Mouse (Mus musculus): ENCODE measurements at regions not wholly inside any gene's neighbourhood (a gene's known extent, or its start where the extent isn't known, plus 50 kb on each side); places are given as distances from the start of the nearest gene placed in this dataset.

- Histone ChIP-seq H3K4me1 (ENCODE audit: control insufficient read depth, insufficient read depth, insufficient read length, low read length) (no peaks in the 10 kb centered on the region), H3K36me3 (ENCODE audit: control insufficient read depth, insufficient read depth, low read length) (no peaks in the 10 kb centered on the region), H3K27ac (ENCODE audit: insufficient read depth, low read depth, low read length) (no peak overlapping the region), H3K4me3 (ENCODE audit: low read depth, low read length) (no peak overlapping the region), H3K27me3 (ENCODE audit: control insufficient read depth, insufficient read depth, low read length) (no peaks in the 10 kb centered on the region)
- no peak for TF ChIP-seq POLR2A (IDR thresholded peaks at IDR 0.05; ENCODE audit: low read depth, low read length)
- TF ChIP-seq CTCF (IDR thresholded peaks at IDR 0.05; ENCODE audit: extremely low read depth, insufficient read length, insufficient replicate concordance, low read depth, low read length): no peak
These were observed 1036.6 kb upstream of the Gm7489 start for GRCm38 (mm10) chr15:52848132-52848531.

- no peaks in the 10 kb centered on the region for H3K27me3 ChIP-seq (ENCODE audit: control insufficient read depth, insufficient read depth, low read length)
- H3K4me1 ChIP-seq (ENCODE audit: control insufficient read depth, insufficient read depth, insufficient read length, low read length): no peaks in the 10 kb centered on the region
- 80% methylated on average over 4 of the region's 4 CpGs for WGBS
- no peaks in the 10 kb centered on the region for H3K36me3 ChIP-seq (ENCODE audit: control insufficient read depth, insufficient read depth, low read length)
- H3K27ac ChIP-seq (ENCODE audit: insufficient read depth, low read depth, low read length): no peak overlapping the region
- TF ChIP-seq CTCF (IDR thresholded peaks at IDR 0.05; ENCODE audit: extremely low read depth, insufficient read length, insufficient replicate concordance, low read depth, low read length): no peak
- no peak for TF ChIP-seq POLR2A (IDR thresholded peaks at IDR 0.05; ENCODE audit: low read depth, low read length)
- H3K4me3 ChIP-seq (ENCODE audit: low read depth, low read length): no peak overlapping the region
These were observed 1026.0 kb upstream of the Gm7489 start for GRCm38 (mm10) chr15:52858682-52859081.

- Histone ChIP-seq H3K4me3 (ENCODE audit: low read depth, low read length) (no peak overlapping the region), H3K27ac (ENCODE audit: insufficient read depth, low read depth, low read length) (no peak overlapping the region), H3K36me3 (ENCODE audit: control insufficient read depth, insufficient read depth, low read length) (no peaks in the 10 kb centered on the region), H3K4me1 (ENCODE audit: control insufficient read depth, insufficient read depth, insufficient read length, low read length) (no peaks in the 10 kb centered on the region), H3K27me3 (ENCODE audit: control insufficient read depth, insufficient read depth, low read length) (no peaks in the 10 kb centered on the region)
- TF ChIP-seq CTCF (IDR thresholded peaks at IDR 0.05; ENCODE audit: extremely low read depth, insufficient read length, insufficient replicate concordance, low read depth, low read length) (no peak), POLR2A (IDR thresholded peaks at IDR 0.05; ENCODE audit: low read depth, low read length) (no peak)
- 75% methylated on average over 4 of the region's 4 CpGs for WGBS
These were observed 1021.2 kb upstream of the Gm7489 start for GRCm38 (mm10) chr15:52863494-52863893.

GRCm38 (mm10) chr15:52892244-52892950 is 992.3 kb upstream of the Gm7489 start:
- no peaks in the 10 kb centered on the region for H3K36me3 ChIP-seq (ENCODE audit: control insufficient read depth, insufficient read depth, low read length)
- no peaks in the 10 kb centered on the region for H3K4me1 ChIP-seq (ENCODE audit: control insufficient read depth, insufficient read depth, insufficient read length, low read length)
- H3K27ac ChIP-seq (ENCODE audit: insufficient read depth, low read depth, low read length): no peak overlapping the region
- TF ChIP-seq CTCF (IDR thresholded peaks at IDR 0.05; ENCODE audit: extremely low read depth, insufficient read length, insufficient replicate concordance, low read depth, low read length) (no peak), POLR2A (IDR thresholded peaks at IDR 0.05; ENCODE audit: low read depth, low read length) (no peak)
- 68% methylated on average over 9 of the region's 9 CpGs for WGBS
- H3K4me3 ChIP-seq (ENCODE audit: low read depth, low read length): no peak overlapping the region
- no peaks in the 10 kb centered on the region for H3K27me3 ChIP-seq (ENCODE audit: control insufficient read depth, insufficient read depth, low read length)

- H3K27me3 ChIP-seq (ENCODE audit: control insufficient read depth, insufficient read depth, low read length): no peaks in the 10 kb centered on the region
- H3K36me3 ChIP-seq (ENCODE audit: control insufficient read depth, insufficient read depth, low read length): no peaks in the 10 kb centered on the region
- no peak overlapping the region for H3K27ac ChIP-seq (ENCODE audit: insufficient read depth, low read depth, low read length)
- H3K4me1 ChIP-seq (ENCODE audit: control insufficient read depth, insufficient read depth, insufficient read length, low read length): peaks cover 2% of the 10 kb centered on the region; the same call in 1 of the 2 replicates
- H3K4me3 ChIP-seq (ENCODE audit: low read depth, low read length): no peak overlapping the region
- TF ChIP-seq POLR2A (IDR thresholded peaks at IDR 0.05; ENCODE audit: low read depth, low read length): no peak
- no peak for TF ChIP-seq CTCF (IDR thresholded peaks at IDR 0.05; ENCODE audit: extremely low read depth, insufficient read length, insufficient replicate concordance, low read depth, low read length)
- WGBS: 17% methylated on average over 1 of the region's 1 CpGs
These were observed 986.6 kb upstream of the Gm7489 start for GRCm38 (mm10) chr15:52898107-52898506.

GRCm38 (mm10) chr15:52899403-52899802 is 985.3 kb upstream of the Gm7489 start:
- H3K4me3 ChIP-seq (ENCODE audit: low read depth, low read length): no peak overlapping the region
- H3K27ac ChIP-seq (ENCODE audit: insufficient read depth, low read depth, low read length): no peak overlapping the region
- peaks cover 2% of the 10 kb centered on the region; the same call in 1 of the 2 replicates for H3K4me1 ChIP-seq (ENCODE audit: control insufficient read depth, insufficient read depth, insufficient read length, low read length)
- TF ChIP-seq POLR2A (IDR thresholded peaks at IDR 0.05; ENCODE audit: low read depth, low read length): no peak
- no peaks in the 10 kb centered on the region for H3K27me3 ChIP-seq (ENCODE audit: control insufficient read depth, insufficient read depth, low read length)
- H3K36me3 ChIP-seq (ENCODE audit: control insufficient read depth, insufficient read depth, low read length): no peaks in the 10 kb centered on the region
- 86% methylated on average over 4 of the region's 4 CpGs for WGBS

GRCm38 (mm10) chr15:52899822-52900221 is 984.9 kb upstream of the Gm7489 start:
- H3K4me3 ChIP-seq (ENCODE audit: low read depth, low read length): no peak overlapping the region
- TF ChIP-seq CTCF (IDR thresholded peaks at IDR 0.05; ENCODE audit: extremely low read depth, insufficient read length, insufficient replicate concordance, low read depth, low read length) (no peak), POLR2A (IDR thresholded peaks at IDR 0.05; ENCODE audit: low read depth, low read length) (no peak)
- no peaks in the 10 kb centered on the region for H3K27me3 ChIP-seq (ENCODE audit: control insufficient read depth, insufficient read depth, low read length)
- peaks cover 2% of the 10 kb centered on the region; the same call in 1 of the 2 replicates for H3K4me1 ChIP-seq (ENCODE audit: control insufficient read depth, insufficient read depth, insufficient read length, low read length)
- no peak overlapping the region for H3K27ac ChIP-seq (ENCODE audit: insufficient read depth, low read depth, low read length)
- WGBS: 73% methylated on average over 3 of the region's 3 CpGs
- no peaks in the 10 kb centered on the region for H3K36me3 ChIP-seq (ENCODE audit: control insufficient read depth, insufficient read depth, low read length)

All from small intestine, adult 2 months (tissue).